Mouse (Mus musculus) ES-E14 (cell line): Measurements from ENCODE around the gene Wars. TPM values are rescaled to one million over a fixed set of nuclear protein-coding genes. Genes with fewer than 3 reads are reported as not detected.

ENCODE experiments used
- DNase-seq: peaks from one replicate; pipeline ENCODE4 v3.0.0-alpha.2; 2013; ENCODE audit warnings: low read depth, low spot score
- H3K27ac ChIP-seq: 2 replicates; pipeline ENCODE4 v1.5.1; 2012; ENCODE audit warnings: low read depth, mild to moderate bottlenecking, low read length, moderate library complexity, mixed read lengths; ENCODE audit not compliant: poor library complexity, insufficient read depth, severe bottlenecking
- H3K36me3 ChIP-seq: 2 replicates; pipeline ENCODE4 v1.6.1; 2012; ENCODE audit warnings: mild to moderate bottlenecking, low read length, moderate library complexity, mixed read lengths; ENCODE audit not compliant: control insufficient read depth, poor library complexity, insufficient read depth, severe bottlenecking
- H3K4me1 ChIP-seq, 2 experiments: fragments of 150-350 bp in 1 of 2; sonication (generic) in 1 of 2; 2 replicates each; pipeline ENCODE4 v1.6.1; 2012; ENCODE audit warnings: low read length in 2 of 2, mild to moderate bottlenecking in 1 of 2, mixed read lengths in 1 of 2; ENCODE audit not compliant: control insufficient read depth in 2 of 2, insufficient read depth in 2 of 2, poor library complexity in 1 of 2
- H3K4me3 ChIP-seq, 2 experiments: fragments of 150-350 bp in 1 of 2; sonication (generic) in 1 of 2; 2 replicates each; pipeline ENCODE4 v1.5.1; 2012; ENCODE audit warnings: low read length in 2 of 2, low read depth in 1 of 2, mild to moderate bottlenecking in 1 of 2, mixed read lengths in 1 of 2; ENCODE audit not compliant: insufficient read depth in 1 of 2, poor library complexity in 1 of 2, severe bottlenecking in 1 of 2
- H3K9ac ChIP-seq: 2 replicates; pipeline ENCODE4 v1.6.1; 2012; ENCODE audit warnings: low read depth, mild to moderate bottlenecking, low read length, mixed read lengths; ENCODE audit not compliant: poor library complexity, insufficient read depth, severe bottlenecking
- H3K9me3 ChIP-seq: fragments of 150-350 bp; sonication (generic); 2 replicates; pipeline ENCODE4 v1.6.1; 2012; ENCODE audit warnings: low read depth, mild to moderate bottlenecking, low read length; ENCODE audit not compliant: control insufficient read depth, insufficient read depth
- CHD2 ChIP-seq: IDR thresholded peaks from 2 replicates; pipeline ENCODE4 v1.6.1; 2014; ENCODE audit warnings: mild to moderate bottlenecking, low read depth, low read length, inconsistent platforms
- HCFC1 ChIP-seq: IDR thresholded peaks from 2 replicates; pipeline ENCODE4 v1.6.1; 2012; ENCODE audit warnings: low read length, inconsistent platforms, borderline replicate concordance; ENCODE audit not compliant: insufficient read depth
- MAFK ChIP-seq: IDR thresholded peaks from 2 replicates; pipeline ENCODE4 v1.6.1; 2014; ENCODE audit warnings: mild to moderate bottlenecking, low read depth, low read length, inconsistent platforms; ENCODE audit not compliant: insufficient read depth
- ZC3H11A ChIP-seq: IDR thresholded peaks from 2 replicates; pipeline ENCODE4 v1.6.1; 2012; ENCODE audit warnings: low read depth, mild to moderate bottlenecking, inconsistent platforms, low read length, borderline replicate concordance
- ZNF384 ChIP-seq: IDR thresholded peaks from 2 replicates; pipeline ENCODE4 v1.6.1; 2012; ENCODE audit warnings: low read depth, low read length, inconsistent platforms
- in situ Hi-C, 2 experiments: fragments of 600-800 bp; cut with MboI; formaldehyde crosslinking; loops; one replicate each; pipeline ENCODE4 v1.15.1; 2025; ENCODE audit warnings: low sequenced_read_pairs in 2 of 2, inconsistent platforms in 1 of 2; ENCODE audit not compliant: unreplicated experiment in 2 of 2
- total RNA-seq: library from RNA; depleted of rRNA; stranded (reverse); fragments of 300-350 nt; gene quantifications from 2 replicates; pipeline ENCODE4 v1.2.3, GENCODE M21; 2012

Gene Wars
- total RNA-seq, 1 experiment = 85.2 TPM

DNA sequence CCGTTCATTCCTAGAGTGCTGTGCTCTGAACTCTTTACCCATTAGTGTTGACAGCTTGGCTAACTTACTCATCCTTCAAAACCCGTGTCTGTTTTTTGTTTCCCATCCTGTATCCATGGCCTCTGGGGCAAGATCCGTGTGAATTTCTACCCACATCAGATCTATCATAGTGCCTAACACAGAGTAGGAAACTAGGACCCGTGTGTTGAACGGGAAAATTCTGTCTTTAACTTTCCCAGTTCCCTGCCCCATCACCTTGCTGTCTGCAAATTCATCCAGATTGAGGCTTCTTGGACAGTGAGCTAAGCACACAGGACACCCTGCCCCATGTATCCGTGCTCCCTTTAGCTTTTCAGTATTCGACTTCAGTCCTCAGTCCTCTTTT is 450 bp upstream of the Wars start:
- Histone ChIP-seq H3K27ac (no peak overlapping the region), H3K4me1 (peaks cover 0 to 7% of the 10 kb centered on the region in 2 experiments; a peak in 2 of 4 replicates), H3K9me3 (no peaks in the 10 kb centered on the region), H3K36me3 (peaks cover 9% of the 10 kb centered on the region; the same call in 1 of the 2 replicates), H3K4me3 (peak overlapping the region; percentile 91 to 93), H3K9ac (peak overlapping the region; percentile 91)
- DNase-seq = no peak
- TF ChIP-seq CHD2 (no peak), ZNF384 (no peak), ZC3H11A (no peak)
- in situ Hi-C loops = no loop called here

DNA sequence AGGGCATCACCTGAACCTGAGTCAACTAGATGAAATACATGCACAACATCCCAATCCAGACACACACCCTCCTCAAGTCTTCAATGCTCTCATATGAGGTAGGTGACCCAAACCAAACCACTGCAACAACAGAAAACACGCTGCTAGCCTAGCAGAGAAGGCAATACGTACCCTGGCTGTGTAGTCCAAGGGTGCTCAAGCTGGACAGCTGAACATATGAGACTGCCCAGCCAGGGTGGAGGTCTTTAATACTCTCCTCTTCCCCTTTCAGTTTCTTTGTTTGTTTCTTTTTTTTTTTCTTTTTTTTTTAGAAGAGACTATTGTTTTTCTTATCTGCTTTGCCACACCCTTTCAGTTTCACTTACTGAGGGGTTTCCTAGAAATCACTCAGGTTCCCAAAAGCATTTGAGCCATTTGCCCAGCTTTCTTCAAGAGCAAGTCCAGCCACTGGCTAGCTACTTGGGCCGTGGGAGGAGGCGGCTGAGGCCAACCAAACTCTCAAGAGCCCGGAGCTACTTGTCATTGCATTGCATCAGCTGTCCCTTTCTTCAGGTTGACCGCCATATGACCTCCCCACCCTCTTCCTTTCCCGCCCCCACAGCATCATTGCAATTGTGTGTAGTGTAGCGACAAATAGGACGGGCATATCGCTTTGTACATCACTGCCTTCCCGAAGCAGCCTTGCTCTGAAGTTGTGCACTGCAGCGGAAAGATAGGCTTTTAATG is 822 bp downstream of the Wars start, which contains the start of gene Wdr25:
Wdr25 (plus strand) TSS at position 643 of the 726 bp plus-strand sequence.
- Histone ChIP-seq H3K36me3 (peaks cover 8% of the 10 kb centered on the region; the same call in 1 of the 2 replicates), H3K27ac (no peak within 1 kb of the TSS), H3K4me1 (peaks cover 0 to 7% of the 10 kb centered on the region in 2 experiments; a peak in 2 of 4 replicates), H3K4me3 (peak within 1 kb of the TSS; percentile 91 to 93), H3K9me3 (no peaks in the 10 kb centered on the region), H3K9ac (peak within 1 kb of the TSS; percentile 91)
- in situ Hi-C loops = no loop called here
- no peak for DNase-seq
- no peak for TF ChIP-seq ZNF384
- TF ChIP-seq ZC3H11A = no peak
- no peak for TF ChIP-seq CHD2
- TF ChIP-seq HCFC1 = no peak
- TF ChIP-seq MAFK = no peak

DNA sequence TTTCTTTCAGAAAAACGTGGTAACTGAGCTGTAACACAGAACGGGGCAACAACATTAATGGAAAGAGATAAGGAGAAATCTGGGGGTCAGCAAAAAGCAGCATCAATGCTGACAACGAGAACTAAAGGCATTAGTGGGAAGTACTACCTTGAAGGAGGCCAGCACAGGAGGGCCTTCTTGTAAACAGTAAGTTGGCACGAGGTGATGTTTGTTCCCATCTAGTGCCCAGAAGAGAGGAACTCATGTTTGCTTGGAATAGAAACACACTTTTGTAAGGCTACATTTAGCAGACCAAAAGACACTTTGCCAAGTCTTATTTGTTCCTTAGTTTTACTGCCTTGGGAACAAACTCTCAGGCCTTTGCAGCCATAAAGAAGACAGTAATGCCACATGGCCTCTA is 5.3 kb downstream of the Wars start:
- in situ Hi-C loops = no loop called here
- H3K36me3 ChIP-seq = peaks cover 21% of the 10 kb centered on the region
- H3K27ac ChIP-seq = no peak overlapping the region
- H3K9me3 ChIP-seq = no peaks in the 10 kb centered on the region
- DNase-seq = no peak
- no peak overlapping the region for H3K4me3 ChIP-seq
- H3K9ac ChIP-seq = no peak overlapping the region
- peaks cover 0 to 3% of the 10 kb centered on the region in 2 experiments; a peak in 1 of 4 replicates for H3K4me1 ChIP-seq
- TF ChIP-seq ZC3H11A = no peak
- no peak for TF ChIP-seq HCFC1
- TF ChIP-seq MAFK = no peak
- no peak for TF ChIP-seq CHD2

DNA sequence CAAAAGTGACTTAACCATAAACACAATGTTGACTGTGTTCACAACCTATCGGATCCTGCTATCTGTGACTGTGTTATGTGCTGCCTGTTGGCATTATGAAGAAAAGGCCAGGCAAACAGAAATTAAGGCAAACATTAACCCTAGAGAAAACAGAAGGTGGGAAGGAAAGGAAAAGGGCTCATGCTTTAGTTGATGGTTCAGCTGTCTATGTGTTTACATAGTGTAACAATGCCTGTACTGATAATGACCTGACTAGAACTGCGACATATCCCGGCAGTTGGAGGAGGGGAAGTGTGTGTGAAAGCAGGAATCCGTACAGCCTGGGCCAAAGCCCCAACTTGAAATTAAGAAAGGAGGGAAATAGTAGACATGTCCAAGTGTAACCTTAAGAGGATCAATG is 6.9 kb downstream of the Wars start:
- H3K27ac ChIP-seq = no peak overlapping the region
- DNase-seq = no peak
- peaks cover 31% of the 10 kb centered on the region for H3K36me3 ChIP-seq
- no peak for TF ChIP-seq HCFC1
- TF ChIP-seq MAFK = no peak
- TF ChIP-seq CHD2 = no peak
- TF ChIP-seq ZNF384 = no peak
- no peak for TF ChIP-seq ZC3H11A
- H3K4me3 ChIP-seq = no peak overlapping the region
- in situ Hi-C loops = no loop called here
- no peaks in the 10 kb centered on the region for H3K9me3 ChIP-seq
- no peak overlapping the region for H3K9ac ChIP-seq
- H3K4me1 ChIP-seq = no peaks in the 10 kb centered on the region

DNA sequence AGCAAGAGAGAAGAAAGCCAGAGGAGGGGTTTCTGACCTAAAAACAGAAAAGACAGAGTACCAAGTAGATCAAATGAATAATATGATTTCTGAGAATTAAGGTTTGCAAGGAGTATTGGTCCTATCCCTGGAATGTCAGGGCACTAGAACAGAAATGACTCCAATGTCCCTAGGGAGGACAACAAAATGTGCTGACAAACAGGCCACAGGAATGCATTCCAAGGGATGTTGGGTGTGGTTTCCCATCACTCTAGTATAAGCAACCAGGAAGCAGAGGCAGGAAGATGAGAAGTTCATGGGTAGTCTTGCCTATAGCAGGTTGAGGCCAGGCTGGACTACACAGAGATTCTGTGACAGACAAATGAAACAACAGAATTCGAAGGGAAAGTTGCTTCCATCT is 8.1 kb downstream of the Wars start:
- TF ChIP-seq CHD2 (no peak), MAFK (no peak), ZNF384 (no peak), ZC3H11A (no peak), HCFC1 (no peak)
- no peak for DNase-seq
- H3K36me3 ChIP-seq = peaks cover 37% of the 10 kb centered on the region

More for the DNA sequence above, 8.1 kb downstream of the Wars start:
- H3K4me1 ChIP-seq = no peaks in the 10 kb centered on the region
- in situ Hi-C loops = no loop called here
- no peak overlapping the region for H3K9ac ChIP-seq
- no peak overlapping the region for H3K27ac ChIP-seq
- no peaks in the 10 kb centered on the region for H3K9me3 ChIP-seq
- H3K4me3 ChIP-seq = no peak overlapping the region
